Mouse (Mus musculus): Measurements from ENCODE around the gene Rac1. TPM values are rescaled to one million over a fixed set of nuclear protein-coding genes. Genes with fewer than 3 reads are reported as not detected.

The Rac1 gene
- total and polyA plus RNA-seq, 2 experiments = 38.6 to 99.8 TPM

GRCm38 (mm10) chr5:143464757-143465118 is 63.1 kb downstream of the Rac1 start:
- H3K4me1 ChIP-seq (ENCODE audit: control insufficient read depth, insufficient read depth, low read length) = no peaks in the 10 kb centered on the region; the same call in 1 of the 2 replicates

GRCm38 (mm10) chr5:143464100-143464756 is 63.6 kb downstream of the Rac1 start, which contains the start of gene Daglb:
TSS of gene Daglb (plus strand) at chr5:143464584.
- no peaks in the 10 kb centered on the region for H3K27me3 ChIP-seq (ENCODE audit: control insufficient read depth, insufficient read depth, low read length)
- no peaks in the 10 kb centered on the region for H3K79me2 ChIP-seq (ENCODE audit: control insufficient read depth, insufficient read depth, low read length)
- peak within 1 kb of the TSS; percentile 22 for H3K27ac ChIP-seq (replicated peaks; ENCODE audit: insufficient read depth, low read depth, low read length)
- H3K36me3 ChIP-seq (ENCODE audit: control insufficient read depth, insufficient read depth, low read length) = no peaks in the 10 kb centered on the region
- no peaks in the 10 kb centered on the region; the same call in 1 of the 2 replicates for H3K4me1 ChIP-seq (ENCODE audit: control insufficient read depth, insufficient read depth, low read length)
- peak within 1 kb of the TSS; percentile 78 for H3K9ac ChIP-seq (ENCODE audit: low read depth, low read length)
- DNase-seq (ENCODE audit: extremely low read depth, low read depth, low spot score) = peak; percentile 78
- peak within 1 kb of the TSS; percentile 72 for H3K4me3 ChIP-seq (ENCODE audit: insufficient read depth, low read depth, low read length)
- WGBS = 3% methylated on average over 43 of the region's 43 CpGs
- TF ChIP-seq POLR2A (IDR thresholded peaks at IDR 0.05; ENCODE audit: extremely low read depth, insufficient read depth, low read length) (0 out of 2 replicates have a peak, but pooled peaks have one; percentile 38), CTCF (IDR thresholded peaks at IDR 0.05; ENCODE audit: low read depth, low read length) (no peak)

More at GRCm38 (mm10) chr5:143464757-143465118, 63.1 kb downstream of the Rac1 start:
- peak overlapping the region; percentile 78 for H3K9ac ChIP-seq (ENCODE audit: low read depth, low read length)
- TF ChIP-seq CTCF (IDR thresholded peaks at IDR 0.05; ENCODE audit: low read depth, low read length) (no peak), POLR2A (IDR thresholded peaks at IDR 0.05; ENCODE audit: extremely low read depth, insufficient read depth, low read length) (no peak)
- 1% methylated on average over 20 of the region's 20 CpGs for WGBS
- no peak for DNase-seq (ENCODE audit: extremely low read depth, low read depth, low spot score)
- H3K36me3 ChIP-seq (ENCODE audit: control insufficient read depth, insufficient read depth, low read length) = no peaks in the 10 kb centered on the region
- H3K79me2 ChIP-seq (ENCODE audit: control insufficient read depth, insufficient read depth, low read length) = no peaks in the 10 kb centered on the region
- H3K27ac ChIP-seq (replicated peaks; ENCODE audit: insufficient read depth, low read depth, low read length) = peak overlapping the region; percentile 22; the same call in 1 of the 2 replicates
- H3K27me3 ChIP-seq (ENCODE audit: control insufficient read depth, insufficient read depth, low read length) = no peaks in the 10 kb centered on the region
- peak overlapping the region; percentile 72 for H3K4me3 ChIP-seq (ENCODE audit: insufficient read depth, low read depth, low read length)

- TF ChIP-seq POLR2A (IDR thresholded peaks at IDR 0.05; ENCODE audit: extremely low read depth, insufficient read depth, low read length) (no peak), CTCF (IDR thresholded peaks at IDR 0.05; ENCODE audit: low read depth, low read length) (no peak)
- Histone ChIP-seq H3K27me3 (ENCODE audit: control insufficient read depth, insufficient read depth, low read length) (no peaks in the 10 kb centered on the region), H3K79me2 (ENCODE audit: control insufficient read depth, insufficient read depth, low read length) (no peaks in the 10 kb centered on the region), H3K4me1 (ENCODE audit: control insufficient read depth, insufficient read depth, low read length) (no peaks in the 10 kb centered on the region; the same call in 1 of the 2 replicates), H3K36me3 (ENCODE audit: control insufficient read depth, insufficient read depth, low read length) (no peaks in the 10 kb centered on the region), H3K27ac (replicated peaks; ENCODE audit: insufficient read depth, low read depth, low read length) (no peak overlapping the region), H3K4me3 (ENCODE audit: insufficient read depth, low read depth, low read length) (no peak overlapping the region), H3K9ac (ENCODE audit: low read depth, low read length) (no peak overlapping the region)
- 90% methylated on average over 11 of the region's 11 CpGs for WGBS
- DNase-seq (ENCODE audit: extremely low read depth, low read depth, low spot score) = no peak
Observed at GRCm38 (mm10) chr5:143463671-143464070, 64.2 kb downstream of the Rac1 start.

Other genes with a start within 250 kb of the Rac1 start
- gene Zfp853, start 234.4 kb downstream of the Rac1 start, total RNA-seq (2014; rRNA removed) = 0.28 TPM in 1 of 2 replicates, not detected in the other
- gene Zfp853, start 234.4 kb downstream of the Rac1 start, polyA plus RNA-seq (2012; rRNA removed) = 0.07 and 0.11 TPM in 2 replicates
- gene E130309D02Rik, start 212.7 kb downstream of the Rac1 start, total RNA-seq (2014; rRNA removed) = 4.3 and 6.8 TPM in 2 replicates
- gene E130309D02Rik, start 212.7 kb downstream of the Rac1 start, polyA plus RNA-seq (2012; rRNA removed) = 12.8 and 14.8 TPM in 2 replicates
- gene Zdhhc4, start 198.8 kb downstream of the Rac1 start, total RNA-seq (2014; rRNA removed) = 13.0 and 14.0 TPM in 2 replicates
- 37.9 and 42.5 TPM in 2 replicates for gene Zdhhc4, start 198.8 kb downstream of the Rac1 start, polyA plus RNA-seq (2012; rRNA removed)
- not detected in 2 replicates for gene Grid2ip, start 170.7 kb downstream of the Rac1 start, total RNA-seq (2014; rRNA removed)
- 0.13 TPM in 1 of 2 replicates, not detected in the other for gene Grid2ip, start 170.7 kb downstream of the Rac1 start, polyA plus RNA-seq (2012; rRNA removed)
- 130 and 145 TPM in 2 replicates for gene Kdelr2, start 124.2 kb downstream of the Rac1 start, total RNA-seq (2014; rRNA removed)
- gene Kdelr2, start 124.2 kb downstream of the Rac1 start, polyA plus RNA-seq (2012; rRNA removed) = 114 and 122 TPM in 2 replicates
- gene Daglb, start 63.5 kb downstream of the Rac1 start, total RNA-seq (2014; rRNA removed) = 12.4 TPM in 2 replicates
- 14.9 and 17.4 TPM in 2 replicates for gene Daglb, start 63.5 kb downstream of the Rac1 start, polyA plus RNA-seq (2012; rRNA removed)
- gene Cyth3, start 94.4 kb upstream of the Rac1 start, total RNA-seq (2014; rRNA removed) = 4.4 and 5.5 TPM in 2 replicates
- 2.1 and 2.9 TPM in 2 replicates for gene Cyth3, start 94.4 kb upstream of the Rac1 start, polyA plus RNA-seq (2012; rRNA removed)
- gene Usp42, start 204.2 kb upstream of the Rac1 start, total RNA-seq (2014; rRNA removed) = 2.7 and 3.0 TPM in 2 replicates
- 2.0 and 3.1 TPM in 2 replicates for gene Usp42, start 204.2 kb upstream of the Rac1 start, polyA plus RNA-seq (2012; rRNA removed)

All from liver, adult 2 months (tissue).